Mouse (Mus musculus): ENCODE measurements around the gene Mypop. TPM values are rescaled to one million over a fixed set of nuclear protein-coding genes. Genes with fewer than 3 reads are reported as not detected.

Gene Mypop
- total RNA-seq, 2 experiments from 2014 or later, result 35.6 to 40.5 TPM

DNA sequence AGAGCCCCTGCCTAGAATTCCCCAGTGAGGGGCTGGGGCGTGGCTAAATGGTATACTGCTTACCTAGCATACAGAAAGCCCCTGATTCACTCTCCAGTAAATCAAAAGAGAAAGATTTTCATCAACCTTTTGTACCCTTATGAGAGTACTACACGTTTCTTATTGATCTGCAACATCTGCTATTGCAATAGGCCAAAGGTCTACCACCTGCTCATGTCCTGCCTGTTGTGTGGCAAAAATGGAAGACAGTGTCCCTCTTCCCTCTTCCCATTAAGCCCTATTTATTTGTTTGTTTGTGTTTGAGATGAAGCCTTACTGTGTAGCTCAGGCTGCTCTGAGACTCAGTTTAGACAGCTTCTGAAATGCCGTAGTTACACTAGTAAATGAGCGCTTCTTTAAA, 25.0 kb downstream of the Mypop start:
- DNase-seq (ENCODE audit: low spot score in 2 of 2), result no peak

DNA sequence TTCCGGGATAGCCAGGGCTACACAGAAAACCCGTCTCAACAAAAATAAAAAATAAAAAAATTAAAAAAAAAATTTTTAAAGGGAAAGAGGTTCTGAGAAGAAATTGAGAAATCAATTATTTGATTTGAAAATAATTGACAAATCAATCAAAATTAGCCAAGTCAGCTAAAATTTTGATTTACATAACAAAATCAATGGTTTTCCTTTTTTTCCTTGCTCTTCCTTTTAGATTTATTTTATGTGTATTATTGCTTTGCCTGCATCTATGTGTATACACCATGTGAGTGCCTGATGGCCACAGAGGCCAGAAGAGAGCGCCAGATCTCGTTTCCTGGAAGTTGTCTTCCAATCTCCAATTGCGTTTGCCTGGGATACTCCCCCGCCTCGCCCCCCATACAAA, 26.9 kb downstream of the Mypop start:
- no peak for DNase-seq (ENCODE audit: low spot score in 2 of 2)

DNA sequence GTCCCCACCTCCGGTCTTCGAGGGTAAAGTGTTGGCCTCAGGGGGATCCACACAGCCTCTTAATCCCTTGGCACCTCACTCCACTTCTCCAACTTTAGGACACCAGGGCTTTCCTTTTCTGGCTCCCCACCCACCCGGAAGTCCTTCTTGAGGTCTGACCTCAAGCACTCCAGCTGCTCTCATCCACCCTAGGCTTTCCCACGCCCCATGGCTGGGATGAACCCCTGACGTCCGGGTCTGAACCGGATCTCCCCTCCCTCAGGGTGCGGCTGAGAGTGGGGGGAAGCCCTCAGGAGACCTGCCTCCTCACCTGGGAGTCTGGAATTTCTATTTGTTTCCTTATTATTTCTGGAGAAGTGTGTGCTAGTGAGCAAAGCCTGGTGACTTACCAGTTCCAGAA, 30.0 kb downstream of the Mypop start:
- no peak for DNase-seq (ENCODE audit: low spot score in 2 of 2)

DNA sequence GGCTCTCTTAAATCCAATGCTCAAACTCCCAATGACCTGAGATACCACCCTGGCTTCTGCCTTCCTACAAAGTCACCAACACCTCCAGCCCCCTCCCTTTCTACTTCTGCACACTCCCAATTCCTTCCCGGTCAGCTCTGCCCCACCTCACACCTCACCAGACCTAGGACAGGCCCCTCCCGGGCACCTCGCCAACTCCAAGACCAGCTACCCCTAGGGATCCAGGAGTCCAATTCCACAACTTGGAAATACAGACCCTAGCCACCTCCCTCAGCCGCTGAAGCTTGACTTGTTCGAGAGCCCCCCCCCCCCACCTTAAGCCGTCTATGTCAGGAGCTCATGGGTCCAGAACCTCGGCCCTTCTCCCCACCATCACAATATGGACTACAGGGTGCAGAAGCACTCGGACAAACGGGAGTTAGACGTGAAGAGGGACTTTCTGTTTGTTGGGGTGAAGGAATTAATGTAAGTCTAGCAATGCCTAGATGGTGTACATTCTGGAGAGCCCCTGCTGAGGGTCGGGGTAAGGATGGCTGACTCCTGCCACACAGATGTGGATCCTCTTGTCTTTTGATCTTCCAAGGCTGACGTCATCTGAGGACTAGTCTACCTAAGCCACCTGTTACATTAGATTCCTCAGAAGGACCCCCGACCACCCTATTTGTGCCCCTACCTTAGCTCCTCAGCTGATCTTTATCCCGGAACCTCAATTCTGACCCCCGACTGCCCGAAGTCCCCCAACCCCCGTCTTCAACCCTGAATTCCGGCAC, 31.3 kb downstream of the Mypop start:
- DNase-seq (ENCODE audit: low spot score in 2 of 2), result no peak

DNA sequence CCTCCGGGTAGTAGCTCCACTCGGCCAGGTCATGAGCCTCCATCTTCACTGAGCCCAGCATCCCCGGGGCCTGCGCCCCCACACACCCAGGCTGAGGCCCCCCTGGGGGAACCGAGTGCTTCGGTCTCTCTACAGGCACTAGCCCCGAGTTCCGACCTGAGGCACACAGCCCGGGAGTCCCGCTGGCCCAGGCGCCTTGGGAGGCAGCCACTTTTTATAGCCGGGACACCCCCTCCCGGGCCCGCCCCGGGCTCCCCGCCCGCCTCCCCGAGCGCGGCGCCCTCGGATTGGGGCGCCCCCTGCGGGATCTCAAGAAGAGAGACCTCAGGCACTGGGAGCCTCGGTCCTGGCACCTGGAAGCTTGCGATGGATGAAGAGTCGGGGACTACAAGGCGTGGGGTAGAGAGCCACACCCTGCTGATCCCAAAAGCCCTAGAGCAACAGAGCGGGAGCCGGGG, 32.3 kb downstream of the Mypop start, which contains the start of gene Foxa3:
TSS of gene Foxa3 (minus strand) at position 182 of the 458 bp plus-strand sequence.
- no peak for DNase-seq (ENCODE audit: low spot score in 2 of 2)

DNA sequence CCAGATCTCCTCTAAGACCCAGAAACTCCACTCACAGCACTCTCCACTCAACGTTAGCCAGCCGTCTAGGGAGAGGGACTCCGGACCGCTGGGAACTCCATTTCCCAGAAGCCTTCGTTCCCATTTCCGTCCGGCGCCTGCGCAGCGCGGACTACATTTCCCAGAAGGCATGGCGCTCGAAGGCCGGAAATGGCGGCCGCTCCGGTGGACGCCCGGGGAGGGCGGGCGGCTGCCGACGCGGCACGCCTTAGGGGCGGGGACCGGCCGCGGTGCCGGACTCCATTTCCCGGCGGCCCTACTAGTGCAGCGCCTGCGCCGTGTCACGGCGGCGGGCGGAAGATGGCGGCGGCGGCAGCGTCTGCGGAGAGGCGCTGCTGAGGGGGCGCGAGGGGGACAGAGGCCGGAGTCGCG, 33.1 kb downstream of the Mypop start, which contains the start of gene Sympk:
TSS of gene Sympk (plus strand) at position 282 of the 411 bp plus-strand sequence.
- DNase-seq (ENCODE audit: low spot score in 2 of 2), result peak; percentile 91 to 95

DNA sequence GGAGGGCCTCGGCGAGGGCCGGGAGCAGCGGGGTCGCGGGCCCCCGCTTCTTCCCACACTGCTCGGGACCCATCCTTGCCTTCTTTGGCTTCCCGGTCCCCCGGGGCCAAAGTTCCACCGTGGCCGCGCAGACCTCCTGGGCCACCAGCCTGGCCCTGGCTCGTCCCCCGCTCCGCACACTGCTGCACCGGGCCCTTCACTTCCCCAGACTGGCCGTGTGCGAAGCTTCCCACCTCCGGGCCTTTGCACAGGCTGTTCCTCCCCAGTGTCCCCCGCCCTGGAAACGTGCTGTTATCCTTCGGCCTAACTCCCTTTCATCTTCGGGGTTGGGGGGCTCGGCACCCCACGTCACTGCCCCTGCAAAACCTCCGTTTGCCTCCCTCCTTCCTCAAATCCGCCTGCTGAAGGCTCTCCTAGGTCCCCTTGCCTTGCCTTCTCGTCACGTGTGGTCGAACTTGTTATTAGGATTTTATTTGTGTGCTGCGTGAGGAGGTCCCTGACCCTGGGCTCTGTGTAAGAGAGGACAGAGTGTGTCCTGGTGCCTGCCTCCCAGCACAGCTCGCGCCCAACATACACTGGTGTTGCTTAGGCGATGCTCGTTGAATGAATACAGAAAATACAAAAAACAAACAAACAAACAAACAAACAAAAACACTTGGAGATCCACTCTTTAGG, 33.7 kb downstream of the Mypop start:
- DNase-seq (ENCODE audit: low spot score in 2 of 2), result no peak

DNA sequence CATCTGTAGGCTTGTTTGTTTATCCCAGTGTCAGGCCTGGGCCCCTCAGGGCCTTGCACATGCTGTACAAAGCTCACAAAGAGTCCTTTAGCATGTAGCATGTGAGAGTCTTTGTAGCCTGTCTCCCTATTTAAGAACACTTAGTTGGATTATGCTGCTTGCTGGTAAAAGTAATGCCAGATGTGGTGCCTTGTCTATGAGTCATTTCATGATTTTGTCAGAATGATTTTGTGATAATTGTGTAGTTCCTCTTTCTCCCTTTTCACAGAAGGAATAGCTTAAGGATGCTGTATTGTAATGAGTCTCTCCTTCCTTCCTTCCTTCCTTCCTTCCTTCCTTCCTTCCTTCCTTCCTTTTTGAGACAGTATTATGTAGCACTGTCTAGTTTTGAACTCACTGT, 37.0 kb downstream of the Mypop start:
- no peak for DNase-seq (ENCODE audit: low spot score in 2 of 2)

DNA sequence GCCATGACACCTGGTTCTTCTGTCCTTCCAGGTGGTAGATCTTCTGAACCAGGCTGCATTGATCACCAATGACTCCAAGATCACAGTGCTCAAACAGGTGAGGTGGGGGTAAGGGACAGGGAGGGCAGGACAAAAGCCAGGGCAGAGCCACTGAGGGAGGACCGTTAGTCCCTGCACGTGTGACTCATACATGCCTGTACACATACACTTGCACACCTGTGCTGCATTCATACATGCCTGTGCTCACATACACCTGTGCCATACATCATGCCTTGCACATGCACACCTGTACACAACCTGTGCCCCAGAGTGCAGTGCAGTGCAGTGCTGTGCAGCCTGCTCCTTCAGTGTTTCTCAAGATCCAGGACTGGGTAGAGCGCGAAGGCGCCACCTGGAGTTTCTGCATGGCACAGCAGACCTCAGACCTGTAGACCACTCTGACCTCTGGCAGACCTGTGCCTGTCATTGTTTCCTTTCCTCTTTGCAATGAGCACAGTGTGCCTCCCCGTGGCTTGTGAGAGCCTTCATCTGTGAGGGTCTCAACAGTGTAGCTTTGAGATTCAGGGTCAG, 38.1 kb downstream of the Mypop start:
- no peak for DNase-seq (ENCODE audit: low spot score in 2 of 2)

DNA sequence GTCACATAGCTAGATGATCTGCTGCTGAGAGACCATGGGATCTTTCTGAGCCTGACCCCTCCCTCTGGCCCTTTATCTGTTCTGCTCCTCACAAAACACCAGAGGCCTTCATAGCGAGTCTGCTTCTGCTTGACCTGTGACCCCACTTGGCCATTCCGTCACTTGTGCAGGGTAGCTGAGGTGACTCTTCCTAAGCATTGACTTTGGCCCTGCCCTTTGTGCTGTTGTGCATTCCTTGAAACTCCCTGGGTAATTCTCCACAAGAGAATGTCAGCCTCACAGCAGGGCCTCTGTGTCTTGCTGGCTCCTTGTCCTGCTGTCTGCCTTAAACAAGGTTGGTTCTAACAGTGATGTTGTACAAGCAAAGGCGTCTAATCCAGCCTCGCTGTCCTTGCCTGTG, 40.6 kb downstream of the Mypop start:
- DNase-seq (ENCODE audit: low spot score in 2 of 2), result no peak

DNA sequence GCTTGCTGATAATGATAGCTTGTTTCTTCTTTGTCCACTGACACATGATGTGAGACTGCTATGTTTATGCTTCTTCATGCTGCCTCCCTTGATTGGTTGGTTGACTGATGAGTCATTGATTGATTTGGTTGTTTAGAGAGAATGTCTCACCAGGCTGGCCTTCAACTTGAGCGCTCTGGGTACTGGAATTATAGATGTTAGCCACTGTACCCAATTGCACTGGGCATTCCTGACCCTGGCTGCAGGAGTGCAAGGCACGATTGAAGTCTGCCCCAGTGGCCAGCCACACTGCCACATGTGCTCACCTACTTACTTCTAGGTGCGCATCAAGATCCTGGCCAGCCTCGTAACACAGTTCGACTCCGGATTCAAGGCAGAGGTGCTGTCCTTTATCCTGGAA, 53.6 kb downstream of the Mypop start:
- DNase-seq (ENCODE audit: low spot score in 2 of 2), result no peak

DNA sequence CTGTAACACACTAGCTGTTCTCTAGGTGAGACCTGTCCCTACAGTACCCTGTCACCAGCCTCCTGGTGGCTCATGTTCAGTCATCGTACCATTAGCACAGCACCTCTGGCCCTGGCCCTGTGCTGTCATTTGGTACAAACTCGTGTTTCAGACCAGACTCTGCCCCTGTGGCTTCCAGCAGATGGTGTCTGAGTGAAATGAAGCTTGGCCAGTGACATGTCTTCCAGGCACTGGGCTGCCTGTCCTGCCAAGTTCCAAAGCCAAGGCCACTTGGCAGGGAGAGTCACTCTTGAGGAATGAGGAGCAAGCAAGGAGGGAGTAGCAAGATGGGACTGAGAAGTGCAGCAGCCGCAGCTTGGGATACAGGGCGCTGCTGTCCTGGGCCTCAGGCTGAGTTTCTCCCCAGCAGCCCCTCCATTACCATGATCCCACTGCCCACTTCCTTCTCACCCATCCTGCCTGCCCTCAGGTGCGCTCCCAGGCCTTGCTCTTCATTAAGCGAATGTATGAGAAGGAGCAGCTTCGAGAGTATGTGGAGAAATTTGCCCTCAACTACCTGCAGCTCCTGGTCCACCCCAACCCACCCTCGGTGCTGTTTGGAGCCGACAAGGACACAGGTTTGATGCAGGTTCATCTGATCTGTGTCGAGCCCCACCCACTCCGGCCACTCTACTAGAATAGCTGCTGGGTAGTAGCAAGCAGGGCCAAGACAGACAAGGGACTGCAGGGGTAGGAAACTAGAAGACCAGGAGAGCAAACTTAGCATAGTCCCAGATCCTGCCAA, 55.4 kb downstream of the Mypop start:
- no peak for DNase-seq (ENCODE audit: low spot score in 2 of 2)

DNA sequence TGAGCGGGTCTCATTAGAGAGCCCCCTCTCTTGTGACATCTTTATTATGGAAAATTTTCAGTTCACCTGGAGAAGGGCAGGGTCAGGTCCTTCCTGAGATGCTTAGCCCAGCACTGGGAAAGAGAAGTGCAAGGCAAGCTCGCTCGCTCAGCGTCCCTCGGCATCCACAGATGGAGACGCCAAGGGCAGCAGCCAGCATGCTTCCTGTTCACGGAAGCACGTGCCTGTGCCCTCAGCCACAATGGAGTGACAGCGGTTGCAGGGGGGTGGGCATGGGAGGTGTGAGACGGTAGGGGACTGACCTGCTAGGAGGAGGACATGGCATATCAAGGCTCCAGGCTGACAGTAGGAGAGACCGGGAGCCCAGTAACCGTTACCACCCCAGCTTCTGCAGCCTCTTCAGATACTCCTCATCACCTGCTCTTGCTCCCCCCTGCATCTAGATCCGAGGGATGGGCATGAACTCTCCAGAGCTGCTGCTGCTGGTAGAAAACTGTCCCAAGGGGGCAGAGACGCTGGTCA, 57.0 kb downstream of the Mypop start:
- DNase-seq (ENCODE audit: low spot score in 2 of 2), result no peak

DNA sequence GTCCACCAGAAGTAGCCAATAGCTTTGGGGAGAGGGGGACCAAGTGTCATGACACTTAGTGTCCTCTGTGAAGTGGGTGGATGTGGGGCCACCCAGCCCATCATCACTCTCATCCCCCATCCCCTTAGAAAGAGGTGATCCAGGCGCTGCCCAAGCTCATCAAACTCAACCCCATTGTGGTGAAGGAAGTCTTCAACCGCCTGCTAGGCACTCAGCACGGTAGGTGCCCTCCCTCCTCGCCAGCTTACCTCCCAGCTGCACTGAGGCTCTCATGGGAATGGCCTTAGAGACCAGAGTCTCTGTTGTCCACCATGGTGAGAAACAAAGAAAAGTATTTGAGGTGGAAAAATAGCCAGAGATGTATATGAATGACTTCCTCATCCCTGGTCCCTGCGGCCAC, 58.2 kb downstream of the Mypop start:
- DNase-seq (ENCODE audit: low spot score in 2 of 2), result no peak

DNA sequence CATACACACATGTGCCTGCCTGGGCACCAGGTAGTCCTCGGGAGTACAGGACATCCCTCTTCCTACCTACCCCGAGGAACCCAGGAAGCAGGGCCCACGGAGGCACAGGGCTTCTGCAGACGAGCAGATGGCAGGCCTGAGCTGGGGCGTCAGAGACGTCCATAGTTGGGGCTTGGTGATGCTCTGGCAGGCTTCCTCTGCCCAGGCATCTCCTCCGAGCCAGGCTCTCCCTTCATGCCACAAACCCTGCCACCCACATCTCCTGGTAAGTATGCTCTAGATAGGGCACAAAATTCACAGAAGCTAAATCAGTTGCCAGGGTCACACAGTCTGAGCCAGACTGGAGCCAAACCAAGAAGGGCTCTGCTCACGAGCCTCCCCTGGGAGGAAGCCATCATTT, 59.1 kb downstream of the Mypop start:
- DNase-seq (ENCODE audit: low spot score in 2 of 2), result no peak

DNA sequence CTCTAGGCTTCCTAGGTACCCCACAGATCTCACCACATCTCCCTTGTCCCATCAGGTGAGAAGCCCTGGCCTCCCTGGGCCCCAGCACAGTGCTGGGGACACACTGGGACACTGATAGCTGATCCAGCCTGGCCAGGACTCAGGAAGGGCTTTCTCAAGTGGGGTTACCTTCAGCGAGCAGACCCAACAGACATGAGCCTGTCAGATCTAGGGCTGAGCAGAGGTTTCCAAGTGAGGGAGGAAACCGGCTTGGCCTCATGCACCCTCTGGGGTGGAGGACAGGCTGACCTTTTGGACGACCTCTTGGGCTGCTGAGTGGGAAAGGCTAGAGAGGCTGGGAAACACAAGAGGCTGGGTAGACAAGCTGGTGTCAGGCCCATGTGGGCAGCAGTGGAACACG, 60.1 kb downstream of the Mypop start:
- DNase-seq (ENCODE audit: low spot score in 2 of 2), result no peak

Other genes starting within 250 kb of the Mypop start
- not detected for gene Psg19, start 192.7 kb upstream of the Mypop start, total RNA-seq (2021)
- gene Psg17, start 169.6 kb upstream of the Mypop start, total RNA-seq (2021), result not detected
- gene Mill2, start 151.3 kb upstream of the Mypop start, total RNA-seq (2021), result 1 to 10 TPM; 1.7 to 2.0 TPM
- gene Pglyrp1, start 119.9 kb upstream of the Mypop start, total RNA-seq (2021), result 10 to 100 TPM; 28.4 to 35.0 TPM
- gene Ccdc61, start 80.8 kb upstream of the Mypop start, total RNA-seq (2021), result 10 to 100 TPM; 11.0 to 12.8 TPM
- gene Nova2, start 65.4 kb upstream of the Mypop start, total RNA-seq (2021), result 100 to 1,000 TPM in 1 of 2 experiments, 10 to 100 TPM in 1; 93.5 to 101 TPM
- gene Nanos2, start 3.8 kb upstream of the Mypop start, total RNA-seq (2021), result 1 to 10 TPM in 1 of 2 experiments, under 1 TPM in 1; 0.48 to 1.3 TPM
- gene Irf2bp1, start 12.8 kb downstream of the Mypop start, total RNA-seq (2021), result 10 to 100 TPM; 43.7 to 44.5 TPM
- gene Foxa3, start 32.3 kb downstream of the Mypop start, total RNA-seq (2021), result not detected
- 100 to 1,000 TPM; 103 to 105 TPM for gene Sympk, start 33.1 kb downstream of the Mypop start, total RNA-seq (2021)
- under 1 TPM in 1 of 2 experiments, not detected in 1; 0.21 TPM for gene Rsph6a, start 63.4 kb downstream of the Mypop start, total RNA-seq (2021)
- 100 to 1,000 TPM; 141 to 147 TPM for gene Dmwd, start 85.0 kb downstream of the Mypop start, total RNA-seq (2021)
- 10 to 100 TPM; 33.0 to 42.3 TPM for gene Dmpk, start 92.6 kb downstream of the Mypop start, total RNA-seq (2021)
- gene Six5, start 103.3 kb downstream of the Mypop start, total RNA-seq (2021), result 1 to 10 TPM; 2.1 to 2.7 TPM
- under 1 TPM; 0.72 to 0.78 TPM for gene Gm4969, start 127.1 kb downstream of the Mypop start, total RNA-seq (2021)
- gene Fbxo46, start 128.6 kb downstream of the Mypop start, total RNA-seq (2021), result 10 to 100 TPM; 11.0 to 14.0 TPM
- 10 to 100 TPM; 19.5 to 22.4 TPM for gene Qpctl, start 158.0 kb downstream of the Mypop start, total RNA-seq (2021)
- 10 to 100 TPM; 76.5 to 86.4 TPM for gene Snrpd2, start 158.5 kb downstream of the Mypop start, total RNA-seq (2021)
- gene Gipr, start 174.9 kb downstream of the Mypop start, total RNA-seq (2021), result 1 to 10 TPM in 1 of 2 experiments, under 1 TPM in 1; 0.55 to 1.6 TPM
- 100 to 1,000 TPM; 175 to 197 TPM for gene Eml2, start 185.2 kb downstream of the Mypop start, total RNA-seq (2021)
- 1 to 10 TPM; 4.1 to 4.6 TPM for gene Gpr4, start 221.3 kb downstream of the Mypop start, total RNA-seq (2021)
- gene Opa3, start 237.1 kb downstream of the Mypop start, total RNA-seq (2021), result 10 to 100 TPM; 37.3 to 39.9 TPM